In the genomic region with DNA sequence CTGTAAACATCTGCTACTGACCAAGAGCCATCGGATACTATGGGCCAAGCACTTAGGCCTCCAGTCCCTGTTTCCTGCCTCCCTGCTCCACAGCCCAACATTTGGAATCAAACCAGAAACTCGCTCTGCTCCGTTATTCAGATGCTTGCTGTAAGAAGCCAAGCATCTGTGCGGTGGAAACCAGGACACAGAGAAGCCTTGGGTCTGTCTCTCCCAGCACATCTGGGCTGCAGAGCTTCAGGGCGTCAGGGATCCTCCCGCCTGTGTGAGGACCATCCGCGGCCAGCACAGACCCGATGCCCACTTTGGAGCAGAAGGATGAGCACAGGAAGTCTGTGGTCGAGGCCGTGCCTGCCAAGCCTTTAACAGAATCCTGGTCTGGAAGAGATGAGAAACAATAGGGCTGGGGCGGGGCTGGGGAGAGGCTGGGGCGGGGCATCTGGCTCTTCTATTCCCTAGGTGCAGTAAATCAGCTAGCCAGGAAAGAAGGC, we compare ENCODE assay signal across 8 mouse cellular contexts. TPM values are rescaled to one million over a fixed set of nuclear protein-coding genes. Genes with fewer than 3 reads are reported as not detected.
A peak's percentile ranks its signal among the peaks of the same experiment; 100 is the strongest.
DNase-seq lines count a peak whose midpoint lies in the region; ATAC-seq and TF ChIP-seq lines count a peak whose summit lies in the region.

No protein-coding gene starts in this region.

- 0 out of 2 replicates have a peak, but pooled peaks have one; percentile 43 for ATAC-seq in kidney, embryonic 14.5 days (ENCODE audit: low FRiP score, low TSS enrichment)
- no peak for ATAC-seq in heart, embryonic 16.5 days (replicated peaks; ENCODE audit: extremely low read depth, insufficient read depth, low FRiP score)
- ATAC-seq in limb, embryonic 14.5 days (ENCODE audit: low FRiP score, low read depth): 0 out of 2 replicates have a peak, but pooled peaks have one; percentile 21

- no peak overlapping the region for H3K9ac ChIP-seq in kidney, embryonic 14.5 days (ENCODE audit: low read depth, low read length)
- no peak overlapping the region for H3K9ac ChIP-seq in heart, embryonic 16.5 days (ENCODE audit: low read length)
- H3K9ac ChIP-seq in limb, embryonic 14.5 days (ENCODE audit: low read depth, low read length, severe bottlenecking): no peak overlapping the region

- TF ChIP-seq POLR2A in limb, embryonic 14.5 days (IDR thresholded peaks at IDR 0.05; ENCODE audit: borderline replicate concordance, extremely low read depth, insufficient read depth, insufficient read length): no peak

- H3K27ac ChIP-seq in kidney, embryonic 14.5 days (ENCODE audit: low read depth, low read length): peak overlapping the region; percentile 24; the same call in 1 of the 2 replicates
- H3K27ac ChIP-seq in heart, embryonic 16.5 days (ENCODE audit: low read length): peak overlapping the region; percentile 47
- H3K27ac ChIP-seq in limb, embryonic 14.5 days (replicated peaks; ENCODE audit: low read depth, low read length): peak overlapping the region; percentile 64

- H3K4me1 ChIP-seq in kidney, embryonic 14.5 days (ENCODE audit: control insufficient read depth, insufficient read depth, low read length): peaks cover 5% of the 10 kb centered on the region; the same call in 1 of the 2 replicates
- peaks cover 3% of the 10 kb centered on the region; the same call in 1 of the 2 replicates for H3K4me1 ChIP-seq in heart, embryonic 16.5 days (ENCODE audit: control insufficient read depth, insufficient read depth, low read length)
- H3K4me1 ChIP-seq in limb, embryonic 14.5 days (ENCODE audit: control insufficient read depth, insufficient read depth, low read length): peaks cover 21% of the 10 kb centered on the region

- no peak for DNase-seq in kidney, adult 8-10 months
- peak; percentile 71 for DNase-seq in embryo, embryonic 10.5 days (ENCODE audit: low spot score)
- DNase-seq in limb, embryonic 14.5 days (ENCODE audit: low spot score): peak; percentile 49
- DNase-seq in ovary, postnatal 36 days (ENCODE audit: low spot score): no peak
- no peak for DNase-seq in right cerebral cortex, adult 18-20 months
- no peak for DNase-seq in thymus, postnatal 10 days (ENCODE audit: low spot score in 2 of 2)

- no peaks in the 10 kb centered on the region for H3K36me3 ChIP-seq in kidney, embryonic 14.5 days (ENCODE audit: control insufficient read depth, insufficient read depth, low read length)
- no peaks in the 10 kb centered on the region for H3K36me3 ChIP-seq in heart, embryonic 16.5 days (ENCODE audit: control insufficient read depth, insufficient read depth)
- no peaks in the 10 kb centered on the region for H3K36me3 ChIP-seq in limb, embryonic 14.5 days (ENCODE audit: control insufficient read depth, insufficient read depth, low read length)

- H3K4me3 ChIP-seq in kidney, embryonic 14.5 days (ENCODE audit: low read length): no peak overlapping the region
- no peak overlapping the region for H3K4me3 ChIP-seq in heart, embryonic 16.5 days (ENCODE audit: low read length)
- H3K4me3 ChIP-seq in limb, embryonic 14.5 days (replicated peaks; ENCODE audit: low read length): no peak overlapping the region

- H3K27me3 ChIP-seq in kidney, embryonic 14.5 days (ENCODE audit: control insufficient read depth, insufficient read depth, low read length): no peaks in the 10 kb centered on the region
- peaks cover 5% of the 10 kb centered on the region; the same call in 1 of the 2 replicates for H3K27me3 ChIP-seq in heart, embryonic 16.5 days (ENCODE audit: control insufficient read depth, insufficient read depth, low read length)
- H3K27me3 ChIP-seq in limb, embryonic 14.5 days (ENCODE audit: control insufficient read depth, insufficient read depth, low read length): no peaks in the 10 kb centered on the region

- WGBS in kidney, embryonic 14.5 days: 17% methylated on average over 13 of the region's 13 CpGs
- 22% methylated on average over 13 of the region's 13 CpGs for WGBS in heart, embryonic 16.5 days
- WGBS in limb, embryonic 14.5 days: 14% methylated on average over 12 of the region's 13 CpGs

- H3K9me3 ChIP-seq in kidney, embryonic 14.5 days (ENCODE audit: control insufficient read depth, low read length): no peaks in the 10 kb centered on the region
- no peaks in the 10 kb centered on the region for H3K9me3 ChIP-seq in heart, embryonic 16.5 days (replicated peaks; ENCODE audit: control insufficient read depth, low read length)
- no peaks in the 10 kb centered on the region for H3K9me3 ChIP-seq in limb, embryonic 14.5 days (ENCODE audit: control insufficient read depth, low read length)

- H3K4me2 ChIP-seq in kidney, embryonic 14.5 days (replicated peaks; ENCODE audit: low read depth, low read length): no peak overlapping the region
- H3K4me2 ChIP-seq in heart, embryonic 16.5 days (ENCODE audit: low read depth, low read length): no peak overlapping the region
- H3K4me2 ChIP-seq in limb, embryonic 14.5 days (replicated peaks; ENCODE audit: low read depth, low read length, severe bottlenecking): 0 out of 2 replicates have a peak overlapping the region, but pooled peaks have one; percentile 18

RNA-seq across cellular contexts. Expression of a gene that starts 42.2 kb away (rescaled TPM):
- 3.6 and 4.9 TPM in 2 replicates for polyA plus RNA-seq in kidney, embryonic 14.5 days (2014; fragmentation: Nextera tagmentation; extraction: Ambion mirVana)
- polyA plus RNA-seq in heart, embryonic 16.5 days (2015; fragmentation: Nextera tagmentation; extraction: Ambion mirVana): 3.1 and 3.4 TPM in 2 replicates
- 10.7 and 17.4 TPM in 2 replicates for polyA plus RNA-seq in limb, embryonic 14.5 days (2012; rRNA removed)
- polyA plus RNA-seq in limb, embryonic 14.5 days (2014; fragmentation: Nextera tagmentation; extraction: Ambion mirVana): 7.5 and 7.8 TPM in 2 replicates

Comparison
In these comparisons a context has a peak if more than half of its experiments do, and no peak if none do; other contexts are left out.
1. DNase-seq: peak in embryo, embryonic 10.5 days (single experiment) and limb, embryonic 14.5 days (single experiment); none in kidney, adult 8-10 months (0 of 2), ovary, postnatal 36 days (single experiment), right cerebral cortex, adult 18-20 months (single experiment) and thymus, postnatal 10 days (0 of 2).
2. Peak in every context shown above with its lines, with median percentiles within 50 percentile points of each other: H3K27ac ChIP-seq.